Mouse (Mus musculus): ENCODE data around the gene Crybb3.

Crybb3 gene

DNA sequence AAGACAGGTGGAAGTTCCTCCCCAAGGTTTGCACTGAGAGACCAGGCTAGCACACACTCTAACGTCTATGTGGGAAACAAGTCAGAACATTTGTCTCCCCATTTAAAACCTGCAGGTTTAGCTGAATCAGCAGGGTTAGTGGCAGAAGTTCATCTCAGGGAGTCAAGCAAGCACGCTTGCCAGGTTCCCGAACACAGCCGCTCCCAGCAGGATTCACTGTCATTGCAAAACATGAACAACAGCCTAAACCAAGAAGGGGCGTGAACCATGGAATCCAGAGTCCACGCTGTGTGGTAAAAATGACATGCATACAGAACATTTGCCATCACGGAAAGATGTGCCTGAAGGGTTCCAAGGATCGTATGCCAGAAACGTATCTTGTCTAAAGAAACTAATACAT, 23.7 kb upstream of the Crybb3 start:
- DNase-seq (ENCODE audit: extremely low read depth, low read depth, low spot score) = peak; percentile 49

DNA sequence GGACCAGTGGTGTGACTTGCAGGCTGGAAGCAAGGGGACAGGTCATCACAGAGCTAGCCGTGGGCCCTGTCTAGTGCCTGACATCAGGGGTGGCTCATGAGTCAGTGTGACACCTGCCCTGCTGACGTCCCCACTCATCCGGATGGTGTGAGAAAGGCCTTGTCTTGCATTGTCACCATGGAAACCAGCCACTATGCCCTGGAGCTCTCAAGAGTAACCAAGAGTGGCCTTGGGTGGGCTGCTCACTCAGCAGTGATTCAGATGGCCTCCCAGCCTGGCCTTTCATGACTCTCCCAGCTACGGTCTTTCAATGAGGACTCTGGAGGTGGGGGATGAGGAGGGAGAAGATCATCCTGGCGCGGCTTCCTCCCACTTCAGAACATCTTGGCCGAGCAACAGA, 21.1 kb upstream of the Crybb3 start:
- DNase-seq (ENCODE audit: extremely low read depth, low read depth, low spot score) = no peak

DNA sequence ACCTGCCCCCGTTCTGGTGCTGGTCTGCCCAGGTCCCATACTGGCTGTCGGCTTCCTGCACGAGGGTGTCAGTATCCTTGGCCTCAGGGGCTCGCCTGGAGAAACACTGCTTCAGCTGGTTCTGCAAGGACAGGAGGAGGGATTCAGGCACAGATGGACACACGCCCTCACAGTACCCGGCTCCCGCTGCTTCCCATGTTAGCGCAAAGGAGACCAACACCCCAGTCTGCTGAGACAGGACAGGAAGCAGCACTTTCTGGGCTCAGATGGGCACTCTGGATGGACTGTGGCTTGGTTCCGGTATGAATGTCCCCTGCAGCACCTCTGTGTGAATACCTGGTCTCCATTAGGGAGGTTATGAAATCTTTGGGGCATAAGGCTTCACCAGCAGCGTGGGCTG, 20.1 kb upstream of the Crybb3 start:
- DNase-seq (ENCODE audit: extremely low read depth, low read depth, low spot score) = no peak

DNA sequence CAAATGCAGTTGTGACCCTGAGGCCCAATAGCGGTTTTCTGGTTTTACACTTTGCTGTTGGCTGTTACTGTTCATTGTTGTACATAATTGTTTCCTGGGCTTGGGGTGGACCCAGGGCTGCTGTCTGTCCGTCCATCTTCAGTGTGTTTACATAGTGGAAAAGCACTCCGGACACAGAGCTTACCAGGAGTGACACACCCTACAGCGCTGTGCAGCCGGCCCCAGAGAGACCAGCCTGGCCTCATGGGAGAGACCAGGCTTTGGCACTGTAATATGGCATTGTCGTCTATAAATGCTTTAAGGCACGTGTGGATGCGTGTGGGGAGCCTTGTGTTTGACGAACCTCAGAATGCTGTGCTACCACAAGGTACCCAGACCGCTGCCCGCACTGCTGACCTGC, 19.0 kb upstream of the Crybb3 start:
- no peak for DNase-seq (ENCODE audit: extremely low read depth, low read depth, low spot score)

DNA sequence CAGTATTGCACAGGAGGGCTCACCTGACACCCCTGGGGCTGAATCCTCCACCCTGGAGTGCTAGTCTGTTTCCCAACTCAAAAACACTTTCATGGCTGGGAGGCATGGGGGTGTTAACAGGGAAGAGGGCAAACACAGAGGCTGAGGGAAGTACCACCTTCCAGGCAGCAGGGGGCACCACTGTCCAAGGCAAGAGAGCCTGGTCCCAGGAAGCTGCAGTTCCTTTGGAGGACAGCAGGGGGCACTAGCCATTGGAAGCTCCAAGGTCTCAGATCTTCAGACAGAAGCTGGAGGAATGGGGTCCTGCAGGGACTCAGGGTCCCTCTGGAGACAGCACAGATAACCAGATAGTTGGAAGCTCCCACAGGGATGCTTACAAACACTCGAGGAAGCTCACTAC, 18.2 kb upstream of the Crybb3 start:
- DNase-seq (ENCODE audit: extremely low read depth, low read depth, low spot score) = no peak

DNA sequence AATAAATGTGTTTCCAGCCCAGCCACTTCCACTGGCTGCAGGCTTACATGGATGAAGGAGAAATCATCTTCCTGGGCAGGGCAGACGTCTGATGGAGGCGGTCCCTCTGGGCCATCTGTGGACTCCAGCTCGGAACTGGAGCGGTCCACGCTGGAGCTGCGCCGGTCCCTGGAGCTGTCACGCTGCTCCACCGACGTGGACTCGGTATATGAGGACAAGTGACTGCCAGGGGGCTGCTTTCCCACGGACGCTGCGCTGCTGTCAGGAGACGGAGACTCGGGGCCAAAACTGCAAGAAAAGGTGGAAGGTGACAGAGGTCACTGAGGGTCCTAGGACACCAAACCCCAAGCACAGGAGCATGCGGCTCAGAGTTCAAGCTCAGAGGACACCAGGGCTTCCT, 16.2 kb upstream of the Crybb3 start:
- no peak for DNase-seq (ENCODE audit: extremely low read depth, low read depth, low spot score)

DNA sequence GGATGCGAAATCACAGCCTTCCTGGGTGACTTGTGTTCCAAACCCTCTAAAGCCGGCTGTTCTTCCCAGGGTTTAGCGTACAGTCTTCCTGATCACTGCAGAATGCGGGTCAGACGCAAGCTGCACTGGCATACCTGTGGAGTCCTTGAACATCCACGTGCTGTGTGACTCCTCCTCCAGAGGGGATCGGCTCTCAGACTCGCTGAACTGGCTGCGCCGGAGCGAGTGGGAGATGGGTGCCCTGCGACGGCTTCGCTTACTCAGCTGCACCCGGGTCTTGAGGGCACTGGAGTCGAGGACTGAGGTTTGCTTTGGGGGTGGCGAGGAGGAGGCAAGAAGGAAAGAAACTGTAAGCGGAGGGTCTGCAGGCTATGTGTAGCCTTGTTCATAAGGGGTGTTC, 14.1 kb upstream of the Crybb3 start:
- DNase-seq (ENCODE audit: extremely low read depth, low read depth, low spot score) = no peak

DNA sequence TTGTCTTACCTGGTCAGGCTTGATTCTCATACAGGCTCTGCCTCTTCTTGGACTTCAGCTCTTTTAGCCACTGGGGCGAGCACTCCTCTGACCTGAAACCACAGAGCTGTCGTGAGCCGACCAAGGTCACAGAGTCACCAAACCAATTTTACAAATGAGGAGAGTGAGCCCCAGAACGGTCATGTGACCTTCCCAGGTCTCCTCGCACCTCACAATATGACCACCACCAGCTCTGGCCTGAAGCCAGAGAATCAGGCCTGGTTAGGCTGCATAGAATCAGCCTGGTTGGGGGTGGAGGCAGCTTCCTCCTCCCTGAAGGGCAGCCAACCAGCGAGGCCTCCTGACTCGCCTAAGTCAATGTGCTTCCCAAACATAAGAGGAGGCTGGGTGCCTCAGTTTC, 11.0 kb upstream of the Crybb3 start:
- DNase-seq (ENCODE audit: extremely low read depth, low read depth, low spot score) = no peak

DNA sequence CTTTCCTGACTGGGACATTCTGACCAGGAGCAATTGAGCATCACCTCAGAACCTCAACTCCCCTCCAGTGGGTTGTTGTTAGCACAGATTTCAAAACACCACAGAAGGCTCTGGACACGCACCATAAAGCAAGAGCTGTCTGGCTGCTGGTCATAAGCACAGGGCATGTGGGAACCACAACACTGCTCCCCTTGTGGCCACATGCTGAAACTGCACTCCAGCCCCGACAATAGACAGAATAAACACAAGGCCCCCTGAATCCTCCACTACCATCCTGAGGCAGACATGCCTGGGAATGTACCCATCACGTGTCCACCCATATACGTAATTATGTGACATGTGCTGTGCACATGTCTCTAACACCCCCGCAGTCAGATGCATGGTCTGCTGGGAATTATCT, 9.8 kb upstream of the Crybb3 start:
- no peak for DNase-seq (ENCODE audit: extremely low read depth, low read depth, low spot score)

DNA sequence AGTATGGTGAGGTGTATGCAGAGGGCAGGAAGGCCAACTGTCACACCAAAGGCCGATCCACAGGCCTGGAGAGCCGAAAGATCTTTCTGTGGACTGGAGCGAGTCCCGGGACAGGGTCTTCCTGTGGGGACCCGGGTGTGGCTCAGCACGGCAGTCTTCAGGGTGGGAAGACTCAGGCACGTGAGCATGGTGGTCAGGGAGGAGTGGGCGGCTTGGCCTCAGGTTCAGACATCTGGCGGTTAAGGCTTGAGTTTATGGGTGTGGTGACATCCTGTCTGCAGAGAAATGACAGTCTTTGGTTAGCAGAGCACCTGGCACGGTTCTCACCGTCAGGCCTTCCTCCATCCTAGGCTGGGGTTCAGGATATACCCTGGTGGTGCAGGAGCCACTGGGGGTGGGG, 9.4 kb upstream of the Crybb3 start:
- DNase-seq (ENCODE audit: extremely low read depth, low read depth, low spot score) = no peak

DNA sequence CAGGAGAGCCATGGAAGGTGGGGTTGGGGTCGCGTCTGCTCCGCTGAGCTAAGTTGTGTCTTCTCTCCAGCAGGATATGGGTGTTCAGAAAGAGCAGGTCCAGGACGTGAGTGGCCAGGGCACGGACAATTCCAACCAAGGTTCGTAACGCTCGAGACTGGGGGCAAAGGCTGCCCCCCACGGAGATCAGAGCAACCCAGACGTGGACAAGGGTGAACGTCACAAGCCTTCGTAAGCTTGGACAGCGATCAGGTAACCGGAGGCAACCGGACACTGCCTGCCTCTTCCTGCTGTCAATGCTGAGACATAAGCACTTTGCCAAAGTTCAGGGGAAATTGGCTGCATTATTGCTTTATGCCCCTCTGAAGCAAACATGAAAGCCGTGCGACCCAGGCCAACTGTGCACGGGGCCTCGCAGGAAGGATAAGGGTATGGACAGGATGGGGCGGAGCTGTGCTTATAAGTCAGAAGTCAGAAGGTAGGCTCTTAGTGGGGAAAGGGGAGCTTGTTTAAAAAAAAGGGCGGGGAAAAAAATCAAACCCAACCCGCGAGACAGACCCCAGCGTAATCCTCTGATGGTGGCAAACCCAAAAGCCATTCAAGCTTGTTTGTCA, 8.8 kb upstream of the Crybb3 start:
- DNase-seq (ENCODE audit: extremely low read depth, low read depth, low spot score) = no peak

DNA sequence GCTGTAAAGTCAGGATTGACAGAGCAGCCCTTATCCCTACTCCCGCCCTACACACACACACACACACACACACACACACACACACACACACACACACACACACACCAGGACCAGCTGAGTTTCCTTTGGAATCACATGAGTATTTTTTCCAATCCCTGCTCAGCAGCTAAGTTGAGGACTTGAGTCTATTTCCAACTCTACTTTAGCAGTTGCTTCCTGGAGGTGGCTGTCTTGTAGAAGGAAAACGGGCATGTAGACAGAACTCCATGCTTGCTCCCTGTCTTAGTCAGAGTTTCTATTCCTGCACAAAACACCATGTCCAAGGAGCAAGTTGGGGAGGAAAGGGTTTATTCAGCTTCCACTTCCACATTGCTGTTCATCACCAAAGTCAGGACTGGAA, 6.1 kb upstream of the Crybb3 start:
- DNase-seq (ENCODE audit: extremely low read depth, low read depth, low spot score) = no peak

DNA sequence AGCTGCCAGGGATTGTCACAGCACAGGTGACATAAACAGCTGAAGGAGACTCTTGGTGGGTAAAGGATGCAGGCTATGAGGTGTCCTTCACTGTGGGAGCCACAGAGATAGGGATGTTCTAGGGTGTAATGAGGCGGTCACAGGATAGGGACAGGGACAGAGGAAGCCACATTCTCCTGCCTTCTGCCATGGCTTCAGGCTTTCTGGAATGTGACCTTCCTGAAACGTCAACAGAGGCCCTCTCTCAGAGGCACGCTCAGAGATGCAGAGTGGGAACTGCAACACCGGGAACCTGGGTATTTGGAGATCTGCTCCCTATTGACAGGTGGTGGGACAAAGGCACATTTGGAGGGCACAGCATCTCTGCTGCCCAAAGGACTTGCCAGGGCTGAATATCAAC, 5.6 kb upstream of the Crybb3 start:
- DNase-seq (ENCODE audit: extremely low read depth, low read depth, low spot score) = no peak

DNA sequence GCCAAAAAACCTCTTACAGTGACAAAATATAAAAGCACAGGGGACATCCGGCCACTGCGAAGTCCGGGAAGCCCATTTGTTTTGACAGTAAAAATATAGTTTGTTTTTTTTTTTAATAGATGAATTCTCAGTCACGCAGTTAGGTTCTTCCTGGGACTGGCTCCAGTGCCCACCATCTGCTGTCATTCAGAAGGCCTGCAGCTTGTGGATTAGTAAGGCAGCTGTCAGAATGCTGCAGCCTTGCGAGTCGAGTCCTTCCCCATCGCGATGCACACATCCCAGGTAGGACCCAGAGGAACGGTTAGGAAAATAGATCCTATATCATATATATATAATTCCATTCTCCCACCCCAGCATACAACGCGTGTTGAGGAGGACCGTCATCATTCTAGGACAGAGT, 5.1 kb upstream of the Crybb3 start:
- no peak for DNase-seq (ENCODE audit: extremely low read depth, low read depth, low spot score)

DNA sequence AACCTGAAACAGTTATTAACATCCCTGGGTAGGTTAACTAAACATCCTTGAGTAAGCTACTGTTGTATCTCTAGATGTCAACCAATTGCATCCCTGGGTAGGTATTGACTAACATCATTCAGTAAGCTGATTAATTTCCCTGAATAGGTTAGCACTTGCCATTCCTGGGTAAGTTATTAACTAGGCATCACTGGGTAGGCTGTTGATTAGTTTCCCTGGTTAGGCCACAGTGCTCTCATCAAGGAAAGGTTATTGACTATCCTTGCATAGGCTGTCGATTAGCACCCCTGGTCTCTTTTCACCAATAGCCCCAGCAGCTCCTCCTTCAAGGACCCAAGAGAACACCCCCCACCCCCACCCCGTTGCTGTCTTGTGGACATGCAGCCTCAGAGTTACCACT, 4.5 kb upstream of the Crybb3 start:
- DNase-seq (ENCODE audit: extremely low read depth, low read depth, low spot score) = no peak

DNA sequence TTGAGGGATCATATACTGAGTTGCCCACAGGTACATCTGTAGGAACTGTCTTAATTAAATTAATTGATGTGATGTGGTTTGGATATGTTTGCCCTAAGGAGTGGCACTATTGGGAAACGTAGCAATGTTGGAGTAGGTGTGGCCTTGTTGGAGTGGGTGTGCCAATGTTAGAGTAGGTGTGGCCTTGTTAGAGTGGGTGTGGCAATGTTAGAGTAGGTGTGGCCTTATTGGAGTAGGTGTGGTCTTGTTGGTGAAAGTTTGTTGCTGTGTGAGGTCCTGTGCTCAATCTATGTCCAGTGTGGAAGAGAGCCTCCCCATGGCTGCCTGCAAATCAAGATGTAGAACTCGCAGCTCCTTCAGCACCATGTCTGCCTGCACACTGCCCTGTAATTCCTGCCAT, 2.9 kb upstream of the Crybb3 start:
- no peak for DNase-seq (ENCODE audit: extremely low read depth, low read depth, low spot score)

DNA sequence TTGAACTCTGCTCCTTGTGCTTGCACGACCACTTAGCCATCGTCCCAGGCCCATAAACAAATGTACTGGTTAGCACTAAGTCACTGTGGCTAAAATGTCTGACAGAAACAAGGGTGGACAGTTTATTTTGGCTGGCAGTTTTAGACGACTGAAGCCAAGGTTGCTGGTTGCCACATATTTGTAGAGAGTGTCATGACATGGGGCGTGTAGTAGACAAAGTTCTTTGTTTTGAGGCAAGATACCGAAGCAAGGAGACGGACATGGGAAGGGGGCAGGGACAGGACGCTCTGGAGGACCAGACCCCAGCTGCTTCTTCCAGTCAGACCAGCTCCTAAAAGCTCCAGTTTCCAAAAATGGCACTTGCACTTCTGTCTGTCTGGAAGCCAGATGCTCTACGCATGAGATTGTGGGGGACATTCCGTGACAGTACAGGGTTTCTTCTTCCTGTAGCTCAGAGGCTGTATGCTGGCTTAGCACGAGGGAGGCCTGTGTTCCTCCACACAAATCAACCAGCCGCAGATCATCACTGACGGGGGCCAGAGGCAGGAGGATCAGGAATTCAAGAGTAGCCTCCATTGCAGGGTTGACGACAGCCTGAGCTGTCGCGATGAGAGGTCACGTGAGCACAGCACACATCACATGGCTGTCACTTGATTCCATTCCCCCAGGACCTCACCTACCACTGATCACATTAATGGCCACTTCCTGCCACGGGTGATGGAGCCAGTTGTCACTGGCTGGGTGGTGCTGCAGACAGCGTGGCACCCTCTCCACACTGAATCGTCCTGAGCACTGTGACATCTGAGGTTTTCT, 1.2 kb upstream of the Crybb3 start:
- no peak for DNase-seq (ENCODE audit: extremely low read depth, low read depth, low spot score)

DNA sequence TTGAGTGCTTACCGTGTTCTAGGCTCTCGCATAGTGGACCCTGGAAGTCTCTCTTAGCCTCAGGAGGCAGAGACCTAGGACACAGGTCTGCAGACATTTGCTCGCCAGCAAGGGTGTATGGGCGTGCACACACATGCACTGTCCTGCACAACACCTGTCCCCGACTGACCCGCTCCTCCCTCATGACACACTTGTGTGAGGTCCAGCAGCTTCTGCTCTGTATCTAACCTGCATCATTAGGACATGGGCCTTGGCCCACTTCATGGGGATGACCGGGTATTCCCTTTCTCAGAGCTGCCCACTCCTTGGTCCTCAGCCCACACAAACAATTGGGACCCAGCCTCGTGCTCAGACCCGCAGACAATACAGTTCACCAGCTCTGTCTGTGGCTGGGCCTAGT, 364 bp downstream of the Crybb3 start:
- no peak for DNase-seq (ENCODE audit: extremely low read depth, low read depth, low spot score)

DNA sequence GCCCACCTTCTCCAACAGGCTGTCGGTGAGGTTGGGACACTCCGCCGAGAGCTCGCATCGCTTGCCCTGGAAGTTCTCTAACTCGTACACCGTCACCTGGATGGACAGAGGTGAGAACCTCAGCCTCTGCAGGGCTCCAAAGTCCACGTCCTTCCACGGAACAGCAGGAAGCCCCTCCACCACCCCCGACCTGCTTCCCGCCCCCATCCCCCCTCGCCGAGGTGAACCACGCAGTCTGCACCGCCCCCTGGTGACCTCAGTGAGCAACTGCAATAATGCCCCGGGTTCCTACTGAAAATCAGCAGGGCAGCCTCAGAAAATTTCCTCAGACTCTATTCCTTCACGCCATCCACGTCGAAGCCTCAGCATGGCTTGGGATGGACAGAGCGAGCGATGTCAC, 1.6 kb downstream of the Crybb3 start:
- DNase-seq (ENCODE audit: extremely low read depth, low read depth, low spot score) = no peak

DNA sequence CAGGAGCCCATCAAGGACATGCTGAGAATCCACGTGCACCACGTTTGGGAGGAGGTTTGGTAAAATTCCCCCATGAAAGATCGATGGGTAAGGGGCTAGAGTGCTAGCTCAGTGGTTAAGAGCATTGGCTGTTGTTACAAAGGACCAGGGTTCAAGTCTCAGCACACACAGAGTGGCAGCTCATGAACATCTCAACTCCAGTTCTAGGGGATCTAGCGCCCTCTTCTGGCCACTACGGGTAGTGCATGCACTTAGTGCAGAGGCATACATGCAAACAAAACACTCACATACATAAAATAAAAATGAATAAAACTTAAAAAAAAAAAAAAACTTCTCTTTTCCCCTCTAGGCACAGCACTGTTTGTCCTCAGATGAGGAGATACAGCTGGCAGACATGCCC, 2.7 kb downstream of the Crybb3 start:
- DNase-seq (ENCODE audit: extremely low read depth, low read depth, low spot score) = no peak

DNA sequence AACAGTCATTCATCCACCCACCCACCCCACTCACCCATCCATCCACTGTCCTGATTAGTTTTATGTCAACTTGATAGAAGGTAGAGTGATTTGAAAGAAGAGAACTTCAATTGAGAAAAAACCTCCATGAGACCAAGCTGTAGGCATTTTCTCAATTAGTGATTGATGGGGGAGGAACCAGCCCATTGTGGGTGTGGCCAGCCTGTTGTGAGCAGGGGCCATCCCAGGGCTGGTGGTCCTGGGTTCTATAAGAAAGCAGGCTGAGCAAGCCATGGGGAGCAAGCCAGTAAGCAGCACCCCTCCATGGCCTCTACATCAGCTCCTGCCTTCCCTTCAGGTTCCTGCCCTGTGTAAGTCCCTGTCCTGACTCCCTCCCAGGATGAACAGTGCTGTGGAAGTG, 11.4 kb downstream of the Crybb3 start, which contains the start of gene Crybb2:
Gene Crybb2 (minus strand): TSS at position 101 of the 400 bp plus-strand sequence.
- no peak for DNase-seq (ENCODE audit: extremely low read depth, low read depth, low spot score)

DNA sequence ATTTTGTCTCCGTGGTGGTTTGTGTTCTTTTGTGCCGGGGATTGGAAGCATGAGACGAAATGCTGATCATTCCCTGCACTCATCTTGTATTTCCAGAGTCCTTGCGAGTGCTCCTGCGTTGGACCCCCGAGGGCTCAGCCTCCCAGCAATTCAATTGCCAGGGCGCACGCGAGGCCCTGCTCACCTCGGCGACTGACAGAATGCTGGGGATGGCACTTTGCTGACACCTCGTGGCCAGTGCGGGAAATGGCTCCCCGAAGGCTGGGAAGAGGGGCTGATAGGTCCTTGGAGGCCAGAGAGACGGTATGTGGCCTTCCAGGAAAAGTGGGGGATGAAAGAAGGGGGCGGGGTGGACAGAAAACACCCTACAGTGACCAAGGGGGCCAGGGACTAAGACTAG, 27.1 kb downstream of the Crybb3 start:
- DNase-seq (ENCODE audit: extremely low read depth, low read depth, low spot score) = no peak
